Mouse (Mus musculus) R1 (cell line): ENCODE measurements around the gene Slc17a7.

Experiments
- DNase-seq: peaks from one replicate; pipeline ENCODE4 v3.0.0-alpha.2; 2018; ENCODE audit warnings: low read depth, low spot score

Gene Slc17a7

GRCm38 (mm10) chr7:45163735-45164490 lies at the start of gene Slc17a7:
Slc17a7 (plus strand) TSS chr7:45163949.
- peak; percentile 59 for DNase-seq

DNA sequence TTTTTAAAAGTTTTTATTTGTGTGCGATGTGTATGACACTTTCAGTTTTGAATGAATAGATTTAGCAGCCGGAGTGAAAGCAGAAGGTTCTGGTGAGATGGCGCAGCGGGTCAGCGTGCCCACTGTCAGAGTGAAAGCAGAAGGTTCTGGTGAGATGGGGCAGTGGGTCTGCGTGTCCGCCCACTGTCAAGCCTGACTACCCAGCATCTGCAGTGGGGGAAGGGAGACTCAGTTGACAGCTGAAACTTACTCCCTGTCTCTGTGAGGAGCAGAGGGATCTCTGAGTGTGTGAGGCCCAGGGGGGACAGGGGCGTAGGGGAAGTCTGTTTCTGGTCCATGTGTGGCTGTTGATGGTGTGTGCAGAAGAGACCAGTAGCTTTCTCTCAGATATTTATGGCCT lies 46.2 kb upstream of the Slc17a7 start:
- DNase-seq = no peak

DNA sequence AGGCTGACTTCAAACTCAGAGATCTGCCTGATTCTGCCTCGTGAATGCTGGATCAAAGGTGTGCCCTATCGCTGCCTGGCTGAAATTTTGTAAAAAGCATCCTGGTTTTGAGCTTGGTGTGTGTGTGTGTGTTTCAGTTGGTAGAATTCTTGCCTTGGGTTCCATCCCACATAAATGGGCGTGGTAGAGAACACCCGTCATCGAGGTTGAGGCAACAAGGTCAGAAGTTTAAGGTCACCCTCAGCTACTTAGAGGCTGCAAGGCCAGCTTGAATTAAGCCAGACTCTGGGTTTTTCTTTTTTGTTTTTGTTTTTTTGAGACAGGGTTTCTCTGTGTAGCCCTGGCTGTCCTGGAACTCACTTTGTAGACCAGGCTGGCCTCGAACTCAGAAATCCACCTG lies 45.4 kb upstream of the Slc17a7 start:
- DNase-seq = peak; percentile 79

- DNase-seq = no peak
Measured at GRCm38 (mm10) chr7:45119780-45120709, 43.7 kb upstream of the Slc17a7 start.

GRCm38 (mm10) chr7:45121404-45121803 lies 42.3 kb upstream of the Slc17a7 start:
- DNase-seq = peak; percentile 78

GRCm38 (mm10) chr7:45121966-45122365 lies 41.8 kb upstream of the Slc17a7 start:
- DNase-seq = no peak

GRCm38 (mm10) chr7:45122561-45123185 lies 41.1 kb upstream of the Slc17a7 start:
- no peak for DNase-seq

- DNase-seq = peak; percentile 61
Measured at GRCm38 (mm10) chr7:45123186-45123570, 40.6 kb upstream of the Slc17a7 start.

GRCm38 (mm10) chr7:45124224-45125143 lies 39.3 kb upstream of the Slc17a7 start, which contains the start of gene Rps11:
Rps11 (minus strand) TSS chr7:45124439.
- peak; percentile 99 for DNase-seq

- DNase-seq = peak; percentile 86
Measured at GRCm38 (mm10) chr7:45125144-45125600, 38.6 kb upstream of the Slc17a7 start.

GRCm38 (mm10) chr7:45125649-45126048 lies 38.1 kb upstream of the Slc17a7 start:
- DNase-seq = peak; percentile 38

DNA sequence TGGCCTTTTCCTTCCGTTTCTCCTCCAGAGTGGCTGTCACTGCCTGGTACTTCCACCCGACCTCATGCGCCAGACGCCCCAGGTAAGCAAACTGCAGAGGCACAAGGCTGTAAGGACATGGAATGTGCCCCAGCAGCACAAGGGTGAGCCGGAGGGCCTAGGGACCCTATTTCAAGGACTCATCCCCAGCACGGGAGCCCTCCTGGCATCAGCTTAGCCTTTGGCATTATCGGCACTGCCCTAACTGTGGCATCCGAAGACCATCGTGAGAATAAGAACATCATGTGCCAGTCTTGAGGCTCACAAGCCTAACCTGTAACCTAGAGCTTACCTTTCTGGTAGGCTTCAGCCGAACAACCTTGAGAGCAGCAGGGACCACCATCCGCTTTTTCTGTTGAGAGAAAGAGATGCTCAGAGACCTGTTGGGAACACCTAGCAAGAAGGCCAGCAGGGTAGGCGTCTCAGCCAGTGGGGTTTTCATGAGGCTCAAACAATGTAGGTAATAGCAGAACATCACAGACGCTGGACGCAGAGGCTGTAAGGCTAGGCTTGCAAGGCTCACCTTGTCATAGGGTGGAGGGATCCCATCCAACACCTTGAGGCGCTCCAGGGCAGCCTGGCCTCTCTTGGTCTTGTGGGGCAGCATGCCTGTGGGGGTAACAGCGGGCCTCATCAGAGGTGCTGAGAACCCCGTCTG lies 37.5 kb upstream of the Slc17a7 start:
- DNase-seq = no peak

DNA sequence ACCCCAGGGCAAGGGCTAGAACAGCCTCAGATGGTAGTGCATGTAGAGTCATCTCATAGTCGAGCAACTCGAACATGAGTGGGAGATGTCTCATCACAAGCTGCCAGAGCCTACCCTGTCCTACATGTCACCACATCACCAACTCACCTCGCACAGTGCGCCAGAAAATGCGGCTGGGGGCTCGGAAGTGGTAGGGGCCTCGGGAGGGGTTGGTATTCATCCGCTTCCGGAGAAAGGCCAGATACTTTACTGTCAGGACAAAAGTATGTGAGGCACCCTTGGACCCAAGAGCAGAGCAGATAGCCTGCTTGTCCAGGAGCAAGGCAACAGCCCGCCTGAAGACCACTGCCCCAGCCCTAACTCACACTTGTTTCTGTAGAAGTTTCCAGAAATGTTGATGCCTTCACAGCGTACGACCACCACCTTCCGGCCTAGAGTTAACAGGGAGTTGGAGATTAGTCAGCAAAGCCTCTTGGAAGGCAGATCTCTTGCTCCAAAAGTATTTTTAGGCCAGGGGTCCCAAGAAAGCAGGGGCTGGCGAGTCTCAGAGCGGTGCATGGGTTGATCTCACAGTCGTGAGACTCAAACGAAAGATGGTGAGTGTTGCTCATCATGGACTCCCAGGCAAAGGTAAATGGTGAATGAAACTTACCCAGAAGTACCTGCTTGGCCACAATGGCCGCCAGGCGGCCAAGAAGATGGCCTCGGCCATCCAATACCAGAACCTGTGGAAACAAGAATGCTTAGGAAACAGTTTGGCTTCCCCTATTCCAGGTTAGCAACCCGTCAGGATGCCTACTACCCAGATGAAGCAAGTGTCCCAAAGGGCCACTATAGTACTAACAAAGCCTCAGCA lies 36.7 kb upstream of the Slc17a7 start:
- peak; percentile 54 for DNase-seq

DNA sequence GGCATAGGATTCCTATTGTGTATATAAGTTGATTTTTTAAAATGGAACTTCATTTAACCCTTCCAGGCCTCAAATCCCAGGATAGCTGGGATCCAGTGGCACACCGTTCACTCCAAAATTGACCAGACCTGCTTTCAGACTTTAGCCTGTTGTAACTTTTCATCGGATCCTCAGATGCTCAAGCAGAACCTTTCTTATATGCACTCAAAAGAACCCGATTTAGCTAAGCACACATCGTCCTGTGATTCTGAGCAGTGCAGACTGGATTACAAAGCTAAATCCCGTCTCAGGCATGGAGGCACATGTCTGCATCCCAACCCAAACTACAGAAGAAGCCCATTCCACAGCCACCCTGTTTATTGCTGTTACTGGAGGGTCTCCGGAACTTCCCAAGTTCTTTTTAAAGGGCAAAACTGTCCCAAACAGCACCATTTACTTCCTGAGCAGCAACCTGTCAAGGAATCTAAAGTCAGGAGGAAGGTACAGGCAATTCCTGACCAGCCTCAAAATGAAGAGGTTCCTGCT lies 36.0 kb upstream of the Slc17a7 start:
- no peak for DNase-seq

- DNase-seq = peak; percentile 99
Measured at GRCm38 (mm10) chr7:45128624-45129246, 35.0 kb upstream of the Slc17a7 start, which contains the start of gene Rpl13a. Rpl13a (minus strand) TSS chr7:45128761.

DNA sequence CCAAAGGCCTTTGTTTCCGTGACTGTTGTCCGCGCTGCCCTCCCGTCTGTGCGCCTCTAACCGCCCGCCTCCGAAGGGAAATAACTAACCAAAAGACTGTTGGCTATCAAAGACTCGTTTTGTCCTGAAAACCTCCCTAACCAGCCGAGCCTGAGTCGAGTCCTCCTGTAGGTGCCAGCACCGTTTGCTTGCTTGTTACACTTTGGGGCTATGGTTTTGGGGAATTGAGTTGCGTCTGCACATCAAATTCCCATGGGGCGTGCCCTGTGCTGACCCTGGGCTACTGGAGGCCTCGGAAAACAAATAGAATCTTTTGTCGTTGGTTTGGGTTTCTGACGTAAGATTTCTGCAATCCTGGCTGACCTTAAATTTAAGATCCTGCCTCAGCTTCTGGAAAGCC lies 34.4 kb upstream of the Slc17a7 start:
- peak; percentile 46 for DNase-seq

- peak; percentile 46 for DNase-seq
Measured at GRCm38 (mm10) chr7:45129776-45130512, 33.8 kb upstream of the Slc17a7 start.

DNA sequence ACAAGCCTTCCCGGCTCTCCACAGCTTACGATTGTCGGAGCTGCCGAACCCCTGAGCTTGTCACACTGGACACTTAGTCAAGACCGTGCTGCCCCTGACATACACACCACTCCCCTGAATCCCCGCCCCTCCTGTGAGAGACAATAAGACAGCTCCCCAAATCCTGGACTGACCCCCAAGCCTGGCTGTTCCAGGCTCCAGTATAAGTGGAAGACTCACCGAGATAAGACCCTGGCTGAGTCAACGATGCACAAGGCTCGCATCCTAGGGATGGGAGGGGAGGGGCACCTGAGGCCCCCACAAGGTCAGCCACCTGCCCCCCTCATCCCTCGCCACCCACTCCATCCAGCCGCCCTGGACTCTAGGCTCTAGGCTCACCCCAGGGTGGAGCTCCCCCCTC lies 31.9 kb upstream of the Slc17a7 start:
- no peak for DNase-seq
